Mouse (Mus musculus): ENCODE data around the gene Slc22a15. TPM values are rescaled to one million over a fixed set of nuclear protein-coding genes. Genes with fewer than 3 reads are reported as not detected.

Slc22a15 gene
- polyA plus RNA-seq, 1 experiment from 2014 or later = 4.3 TPM

GRCm38 (mm10) chr3:101807646-101808045 lies 116.6 kb downstream of the Slc22a15 start:
- H3K4me2 ChIP-seq = no peak overlapping the region
- no peaks in the 10 kb centered on the region for H3K9me3 ChIP-seq
- WGBS = 78% methylated on average over 6 of the region's 6 CpGs
- peaks cover 34% of the 10 kb centered on the region for H3K4me1 ChIP-seq (replicated peaks)
- no peak for ATAC-seq (ENCODE audit: insufficient number of reproducible peaks, insufficient read depth, low FRiP score, low TSS enrichment, low read depth)
- no peaks in the 10 kb centered on the region for H3K36me3 ChIP-seq
- H3K27ac ChIP-seq = no peak overlapping the region
- H3K4me3 ChIP-seq (replicated peaks) = no peak overlapping the region
- 0 out of 2 replicates have a peak, but pooled peaks cover 3% of the 10 kb centered on the region for H3K27me3 ChIP-seq
- H3K9ac ChIP-seq (replicated peaks) = no peak overlapping the region

DNA sequence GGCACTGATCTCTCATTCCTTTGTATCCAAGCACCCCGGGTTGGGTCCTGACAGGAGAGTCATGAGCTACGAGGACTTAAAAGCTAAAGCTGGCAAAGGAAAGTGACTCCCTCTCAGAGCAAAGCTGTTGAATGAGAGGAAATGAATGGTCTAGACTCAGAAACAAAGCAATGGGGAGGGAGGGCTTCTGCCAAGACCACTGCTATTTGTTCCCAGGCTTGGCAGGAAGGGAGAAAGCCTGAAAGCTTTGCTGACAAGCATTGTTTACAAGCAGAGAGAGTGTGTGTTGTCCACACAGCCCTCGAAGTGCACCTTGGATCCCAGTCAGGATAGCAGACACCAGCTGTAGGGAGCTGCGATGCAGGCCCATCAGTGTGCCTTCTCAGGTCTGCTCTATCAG lies 117.3 kb downstream of the Slc22a15 start:
- Histone ChIP-seq H3K4me1 (replicated peaks) (peaks cover 29% of the 10 kb centered on the region), H3K9me3 (no peaks in the 10 kb centered on the region), H3K4me3 (replicated peaks) (no peak overlapping the region), H3K36me3 (no peaks in the 10 kb centered on the region), H3K9ac (replicated peaks) (no peak overlapping the region), H3K4me2 (no peak overlapping the region), H3K27me3 (0 out of 2 replicates have a peak, but pooled peaks cover 3% of the 10 kb centered on the region), H3K27ac (no peak overlapping the region)
- WGBS = 57% methylated on average over 4 of the region's 4 CpGs
- no peak for ATAC-seq (ENCODE audit: insufficient number of reproducible peaks, insufficient read depth, low FRiP score, low TSS enrichment, low read depth)

- WGBS = 9% methylated on average over 16 of the region's 16 CpGs
- Histone ChIP-seq H3K4me3 (replicated peaks) (no peak overlapping the region), H3K36me3 (no peaks in the 10 kb centered on the region), H3K4me2 (peak overlapping the region; percentile 34), H3K9me3 (no peaks in the 10 kb centered on the region), H3K27ac (no peak overlapping the region), H3K4me1 (replicated peaks) (peaks cover 28% of the 10 kb centered on the region), H3K27me3 (0 out of 2 replicates have a peak, but pooled peaks cover 3% of the 10 kb centered on the region), H3K9ac (replicated peaks) (0 out of 2 replicates have a peak overlapping the region, but pooled peaks have one; percentile 23)
- peak; percentile 86 for ATAC-seq (ENCODE audit: insufficient number of reproducible peaks, insufficient read depth, low FRiP score, low TSS enrichment, low read depth)
These were observed 118.1 kb downstream of the Slc22a15 start for GRCm38 (mm10) chr3:101806149-101806548.

Other genes starting within 250 kb of the Slc22a15 start
- gene Mab21l3, start 75.5 kb downstream of the Slc22a15 start, polyA plus RNA-seq (2016; fragmentation: Nextera tagmentation; extraction: Ambion mirVana) = 1.1 and 1.3 TPM in 2 replicates
- gene Nhlh2, start 85.6 kb upstream of the Slc22a15 start, polyA plus RNA-seq (2016; fragmentation: Nextera tagmentation; extraction: Ambion mirVana) = 0.15 and 0.25 TPM in 2 replicates
- gene Casq2, start 162.0 kb upstream of the Slc22a15 start, polyA plus RNA-seq (2016; fragmentation: Nextera tagmentation; extraction: Ambion mirVana) = 15.6 and 18.5 TPM in 2 replicates